Mouse (Mus musculus): Measurements from ENCODE around the gene Dlg1. TPM values are rescaled to one million over a fixed set of nuclear protein-coding genes. Genes with fewer than 3 reads are reported as not detected.

The Dlg1 gene
- polyA plus RNA-seq, 1 experiment from 2014 or later, result 21.9 TPM

- WGBS, result 80% methylated on average over 1 of the region's 1 CpGs
- no peak for ATAC-seq (ENCODE audit: insufficient number of reproducible peaks, insufficient read depth, low FRiP score, low read depth)
- Histone ChIP-seq H3K27me3 (ENCODE audit: control insufficient read depth, insufficient read depth, low read length) (no peaks in the 10 kb centered on the region), H3K4me3 (ENCODE audit: control insufficient read depth in 1 of 2, insufficient read depth in 1 of 2, low read depth in 1 of 2, low read length in 2 of 2) (no peak overlapping the region), H3K4me2 (ENCODE audit: low read length) (no peak overlapping the region), H3K27ac (replicated peaks in 1 of 2; ENCODE audit: control insufficient read depth in 1 of 2, insufficient read depth in 1 of 2, low read depth in 2 of 2, low read length in 2 of 2) (no peak overlapping the region), H3K9me3 (ENCODE audit: control insufficient read depth, low read length) (no peaks in the 10 kb centered on the region), H3K36me3 (ENCODE audit: control insufficient read depth, insufficient read depth, low read length) (no peaks in the 10 kb centered on the region), H3K4me1 (ENCODE audit: control insufficient read depth in 2 of 2, insufficient read depth in 2 of 2, low read length in 2 of 2) (peaks cover 2 to 18% of the 10 kb centered on the region in 2 experiments), H3K9ac (ENCODE audit: low read length) (no peak overlapping the region)
These were observed 94.4 kb downstream of the Dlg1 start for GRCm38 (mm10) chr16:31757606-31758005.

GRCm38 (mm10) chr16:31759416-31759815, 96.2 kb downstream of the Dlg1 start:
- no peak overlapping the region for H3K27ac ChIP-seq (replicated peaks in 1 of 2; ENCODE audit: control insufficient read depth in 1 of 2, insufficient read depth in 1 of 2, low read depth in 2 of 2, low read length in 2 of 2)
- WGBS, result 50% methylated on average over 6 of the region's 6 CpGs
- H3K9ac ChIP-seq (ENCODE audit: low read length), result no peak overlapping the region
- no peaks in the 10 kb centered on the region for H3K36me3 ChIP-seq (ENCODE audit: control insufficient read depth, insufficient read depth, low read length)
- H3K4me2 ChIP-seq (ENCODE audit: low read length), result no peak overlapping the region
- no peak overlapping the region for H3K4me3 ChIP-seq (ENCODE audit: control insufficient read depth in 1 of 2, insufficient read depth in 1 of 2, low read depth in 1 of 2, low read length in 2 of 2)
- no peak for ATAC-seq (ENCODE audit: insufficient number of reproducible peaks, insufficient read depth, low FRiP score, low read depth)
- no peaks in the 10 kb centered on the region for H3K27me3 ChIP-seq (ENCODE audit: control insufficient read depth, insufficient read depth, low read length)
- H3K9me3 ChIP-seq (ENCODE audit: control insufficient read depth, low read length), result no peaks in the 10 kb centered on the region
- H3K4me1 ChIP-seq (ENCODE audit: control insufficient read depth in 2 of 2, insufficient read depth in 2 of 2, low read length in 2 of 2), result peaks cover 2 to 15% of the 10 kb centered on the region in 2 experiments

DNA sequence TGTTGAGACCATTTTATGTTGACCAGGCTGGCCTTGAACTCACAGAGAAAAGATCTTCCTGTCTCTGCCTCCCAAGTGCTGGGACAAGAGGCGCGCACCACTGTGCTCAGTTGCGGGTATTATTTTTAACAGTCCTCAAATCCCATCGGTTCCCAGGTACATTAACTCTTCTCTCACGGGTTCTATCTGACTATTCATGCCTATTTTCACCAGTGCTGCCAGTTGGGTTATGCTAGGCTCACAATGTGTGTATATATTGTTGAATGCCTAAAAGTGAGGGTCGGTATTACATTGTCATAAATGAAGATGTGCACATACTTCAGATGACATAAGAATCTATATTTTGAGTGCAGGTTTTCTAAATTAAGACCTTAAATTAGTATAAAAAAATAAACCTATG, 103.1 kb downstream of the Dlg1 start:
- Histone ChIP-seq H3K27ac (replicated peaks in 1 of 2; ENCODE audit: control insufficient read depth in 1 of 2, insufficient read depth in 1 of 2, low read depth in 2 of 2, low read length in 2 of 2) (no peak overlapping the region), H3K9me3 (ENCODE audit: control insufficient read depth, low read length) (no peaks in the 10 kb centered on the region), H3K4me1 (ENCODE audit: control insufficient read depth in 2 of 2, insufficient read depth in 2 of 2, low read length in 2 of 2) (no peaks in the 10 kb centered on the region), H3K4me2 (ENCODE audit: low read length) (no peak overlapping the region), H3K9ac (ENCODE audit: low read length) (no peak overlapping the region), H3K4me3 (ENCODE audit: control insufficient read depth in 1 of 2, insufficient read depth in 1 of 2, low read depth in 1 of 2, low read length in 2 of 2) (no peak overlapping the region), H3K27me3 (ENCODE audit: control insufficient read depth, insufficient read depth, low read length) (no peaks in the 10 kb centered on the region), H3K36me3 (ENCODE audit: control insufficient read depth, insufficient read depth, low read length) (no peaks in the 10 kb centered on the region)
- no peak for ATAC-seq (ENCODE audit: insufficient number of reproducible peaks, insufficient read depth, low FRiP score, low read depth)
- WGBS, result 94% methylated on average over 6 of the region's 6 CpGs

- no peak overlapping the region for H3K4me3 ChIP-seq (ENCODE audit: control insufficient read depth in 1 of 2, insufficient read depth in 1 of 2, low read depth in 1 of 2, low read length in 2 of 2)
- H3K9ac ChIP-seq (ENCODE audit: low read length), result no peak overlapping the region
- H3K9me3 ChIP-seq (ENCODE audit: control insufficient read depth, low read length), result no peaks in the 10 kb centered on the region
- ATAC-seq (ENCODE audit: insufficient number of reproducible peaks, insufficient read depth, low FRiP score, low read depth), result no peak
- 75% methylated on average over 3 of the region's 3 CpGs for whole genome bisulfite sequencing
- no peaks in the 10 kb centered on the region for H3K27me3 ChIP-seq (ENCODE audit: control insufficient read depth, insufficient read depth, low read length)
- no peaks in the 10 kb centered on the region for H3K4me1 ChIP-seq (ENCODE audit: control insufficient read depth in 2 of 2, insufficient read depth in 2 of 2, low read length in 2 of 2)
- no peak overlapping the region for H3K4me2 ChIP-seq (ENCODE audit: low read length)
- H3K36me3 ChIP-seq (ENCODE audit: control insufficient read depth, insufficient read depth, low read length), result no peaks in the 10 kb centered on the region
- H3K27ac ChIP-seq (replicated peaks in 1 of 2; ENCODE audit: control insufficient read depth in 1 of 2, insufficient read depth in 1 of 2, low read depth in 2 of 2, low read length in 2 of 2), result no peak overlapping the region
These were observed 103.5 kb downstream of the Dlg1 start for GRCm38 (mm10) chr16:31766715-31767114.

GRCm38 (mm10) chr16:31775924-31776323, 112.7 kb downstream of the Dlg1 start:
- ATAC-seq (ENCODE audit: insufficient number of reproducible peaks, insufficient read depth, low FRiP score, low read depth), result no peak
- Histone ChIP-seq H3K4me2 (ENCODE audit: low read length) (no peak overlapping the region), H3K27ac (replicated peaks in 1 of 2; ENCODE audit: control insufficient read depth in 1 of 2, insufficient read depth in 1 of 2, low read depth in 2 of 2, low read length in 2 of 2) (no peak overlapping the region), H3K9me3 (ENCODE audit: control insufficient read depth, low read length) (no peaks in the 10 kb centered on the region), H3K4me3 (ENCODE audit: control insufficient read depth in 1 of 2, insufficient read depth in 1 of 2, low read depth in 1 of 2, low read length in 2 of 2) (no peak overlapping the region), H3K4me1 (ENCODE audit: control insufficient read depth in 2 of 2, insufficient read depth in 2 of 2, low read length in 2 of 2) (no peaks in the 10 kb centered on the region), H3K27me3 (ENCODE audit: control insufficient read depth, insufficient read depth, low read length) (no peaks in the 10 kb centered on the region), H3K9ac (ENCODE audit: low read length) (no peak overlapping the region), H3K36me3 (ENCODE audit: control insufficient read depth, insufficient read depth, low read length) (no peaks in the 10 kb centered on the region)
- WGBS, result 81% methylated on average over 10 of the region's 10 CpGs

GRCm38 (mm10) chr16:31781015-31781414, 117.8 kb downstream of the Dlg1 start:
- no peak for ATAC-seq (ENCODE audit: insufficient number of reproducible peaks, insufficient read depth, low FRiP score, low read depth)

GRCm38 (mm10) chr16:31790056-31790455, 126.8 kb downstream of the Dlg1 start:
- Histone ChIP-seq H3K9me3 (ENCODE audit: control insufficient read depth, low read length) (no peaks in the 10 kb centered on the region), H3K27me3 (ENCODE audit: control insufficient read depth, insufficient read depth, low read length) (no peaks in the 10 kb centered on the region), H3K36me3 (ENCODE audit: control insufficient read depth, insufficient read depth, low read length) (peaks cover 27% of the 10 kb centered on the region), H3K27ac (replicated peaks in 1 of 2; ENCODE audit: control insufficient read depth in 1 of 2, insufficient read depth in 1 of 2, low read depth in 2 of 2, low read length in 2 of 2) (no peak overlapping the region), H3K9ac (ENCODE audit: low read length) (no peak overlapping the region), H3K4me1 (ENCODE audit: control insufficient read depth in 2 of 2, insufficient read depth in 2 of 2, low read length in 2 of 2) (no peaks in the 10 kb centered on the region), H3K4me3 (ENCODE audit: control insufficient read depth in 1 of 2, insufficient read depth in 1 of 2, low read depth in 1 of 2, low read length in 2 of 2) (no peak overlapping the region), H3K4me2 (ENCODE audit: low read length) (no peak overlapping the region)
- 93% methylated on average over 9 of the region's 9 CpGs for WGBS
- no peak for ATAC-seq (ENCODE audit: insufficient number of reproducible peaks, insufficient read depth, low FRiP score, low read depth)

More at GRCm38 (mm10) chr16:31781015-31781414, 117.8 kb downstream of the Dlg1 start:
- no peak overlapping the region for H3K27ac ChIP-seq (replicated peaks in 1 of 2; ENCODE audit: control insufficient read depth in 1 of 2, insufficient read depth in 1 of 2, low read depth in 2 of 2, low read length in 2 of 2)
- no peak overlapping the region for H3K4me2 ChIP-seq (ENCODE audit: low read length)
- no peaks in the 10 kb centered on the region for H3K4me1 ChIP-seq (ENCODE audit: control insufficient read depth in 2 of 2, insufficient read depth in 2 of 2, low read length in 2 of 2)
- peaks cover 5% of the 10 kb centered on the region for H3K36me3 ChIP-seq (ENCODE audit: control insufficient read depth, insufficient read depth, low read length)
- H3K9me3 ChIP-seq (ENCODE audit: control insufficient read depth, low read length), result no peaks in the 10 kb centered on the region
- H3K9ac ChIP-seq (ENCODE audit: low read length), result no peak overlapping the region
- WGBS, result 36% methylated on average over 6 of the region's 6 CpGs
- no peak overlapping the region for H3K4me3 ChIP-seq (ENCODE audit: control insufficient read depth in 1 of 2, insufficient read depth in 1 of 2, low read depth in 1 of 2, low read length in 2 of 2)
- H3K27me3 ChIP-seq (ENCODE audit: control insufficient read depth, insufficient read depth, low read length), result no peaks in the 10 kb centered on the region

DNA sequence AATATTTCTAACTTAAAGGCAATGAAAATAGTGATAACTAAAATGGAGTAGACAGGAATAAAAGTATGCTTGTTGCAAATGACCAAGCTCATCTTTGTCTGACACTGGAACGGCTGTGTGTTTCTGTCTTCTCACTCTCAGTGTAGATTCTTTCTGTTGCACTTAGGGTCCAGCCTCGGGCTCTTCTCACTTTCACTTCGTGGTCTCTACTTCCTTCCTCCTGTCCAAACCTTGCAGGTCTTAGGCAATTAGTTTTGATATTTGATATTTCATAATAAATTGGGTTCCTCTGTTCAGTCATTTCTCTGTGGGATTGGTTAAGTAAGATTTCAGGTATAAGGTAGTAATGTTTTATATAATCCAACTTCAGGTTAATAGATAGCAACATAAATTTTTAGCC, 140.4 kb downstream of the Dlg1 start:
- 77% methylated on average over 3 of the region's 3 CpGs for WGBS
- H3K36me3 ChIP-seq (ENCODE audit: control insufficient read depth, insufficient read depth, low read length), result peaks cover 59% of the 10 kb centered on the region
- ATAC-seq (ENCODE audit: insufficient number of reproducible peaks, insufficient read depth, low FRiP score, low read depth), result no peak
- no peaks in the 10 kb centered on the region for H3K27me3 ChIP-seq (ENCODE audit: control insufficient read depth, insufficient read depth, low read length)
- H3K4me1 ChIP-seq (ENCODE audit: control insufficient read depth in 2 of 2, insufficient read depth in 2 of 2, low read length in 2 of 2), result no peaks in the 10 kb centered on the region
- H3K4me2 ChIP-seq (ENCODE audit: low read length), result no peak overlapping the region
- no peak overlapping the region for H3K4me3 ChIP-seq (ENCODE audit: control insufficient read depth in 1 of 2, insufficient read depth in 1 of 2, low read depth in 1 of 2, low read length in 2 of 2)
- no peaks in the 10 kb centered on the region for H3K9me3 ChIP-seq (ENCODE audit: control insufficient read depth, low read length)
- no peak overlapping the region for H3K9ac ChIP-seq (ENCODE audit: low read length)
- H3K27ac ChIP-seq (replicated peaks in 1 of 2; ENCODE audit: control insufficient read depth in 1 of 2, insufficient read depth in 1 of 2, low read depth in 2 of 2, low read length in 2 of 2), result no peak overlapping the region

Data from heart, embryonic 14.5 days (tissue).